Mouse (Mus musculus): ENCODE results near the gene Pga5. TPM values are rescaled to one million over a fixed set of nuclear protein-coding genes. Genes with fewer than 3 reads are reported as not detected.

The Pga5 gene
- total RNA-seq, 2 experiments from 2014 or later, result not detected

GRCm38 (mm10) chr19:10673275-10673674 lies 4.6 kb downstream of the Pga5 start:
- DNase-seq, result no peak
- intact Hi-C loops (cut with DNase I), result no loop called here

- intact Hi-C loops (cut with DNase I), result no loop called here
- no peak for DNase-seq
Observed at GRCm38 (mm10) chr19:10671854-10672417, 5.9 kb downstream of the Pga5 start.

DNA sequence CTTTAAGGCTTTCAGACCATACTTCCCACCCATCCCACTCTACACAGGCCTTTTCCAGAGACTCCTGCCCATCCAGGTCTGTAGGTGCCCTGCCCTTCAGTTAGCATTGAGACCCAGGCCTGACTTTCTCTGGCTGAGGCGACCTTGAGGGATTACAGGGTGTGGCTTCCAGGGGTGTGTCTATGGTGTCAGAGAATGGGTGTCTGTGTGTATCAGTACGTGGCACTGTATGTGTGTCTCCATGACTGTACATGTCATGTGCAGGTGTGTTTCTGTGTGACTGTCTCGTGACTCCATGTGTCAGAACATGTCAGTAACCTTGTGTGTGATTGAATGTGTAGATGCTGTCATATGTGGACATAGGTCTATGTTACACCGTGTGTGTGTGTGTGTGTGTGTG lies 6.6 kb downstream of the Pga5 start:
- DNase-seq, result no peak
- intact Hi-C loops (cut with DNase I), result no loop called here

- DNase-seq, result peak; percentile 49 to 59
- intact Hi-C loops (cut with DNase I), result loop anchor here (5.0 kb wide), 1 partner anchor 42 kb away; no protein-coding TSS in a partner anchor
Observed at GRCm38 (mm10) chr19:10665499-10665898, 12.4 kb downstream of the Pga5 start.

DNA sequence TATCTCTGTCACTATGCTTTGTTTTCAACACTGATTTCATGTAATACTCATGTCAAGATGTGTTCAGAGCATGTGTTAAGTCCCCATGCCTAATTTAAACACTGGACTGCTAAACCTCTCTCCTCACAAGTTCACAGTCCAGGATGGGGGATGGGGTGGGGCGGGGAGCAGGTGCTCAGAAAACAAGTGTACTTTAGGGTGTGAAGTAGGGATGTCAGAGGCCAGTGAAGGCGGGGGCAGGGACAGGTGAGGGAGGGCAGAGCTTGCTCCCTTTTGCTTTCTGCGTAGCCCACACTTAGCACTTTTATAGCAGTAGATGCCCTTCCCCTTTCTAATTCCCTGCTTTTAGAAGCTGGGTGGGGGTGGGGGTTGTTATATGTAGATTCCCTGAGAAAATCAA lies 12.8 kb downstream of the Pga5 start:
- DNase-seq, result no peak
- intact Hi-C loops (cut with DNase I), result loop anchor here (5.0 kb wide), 1 partner anchor 42 kb away; no protein-coding TSS in a partner anchor

DNA sequence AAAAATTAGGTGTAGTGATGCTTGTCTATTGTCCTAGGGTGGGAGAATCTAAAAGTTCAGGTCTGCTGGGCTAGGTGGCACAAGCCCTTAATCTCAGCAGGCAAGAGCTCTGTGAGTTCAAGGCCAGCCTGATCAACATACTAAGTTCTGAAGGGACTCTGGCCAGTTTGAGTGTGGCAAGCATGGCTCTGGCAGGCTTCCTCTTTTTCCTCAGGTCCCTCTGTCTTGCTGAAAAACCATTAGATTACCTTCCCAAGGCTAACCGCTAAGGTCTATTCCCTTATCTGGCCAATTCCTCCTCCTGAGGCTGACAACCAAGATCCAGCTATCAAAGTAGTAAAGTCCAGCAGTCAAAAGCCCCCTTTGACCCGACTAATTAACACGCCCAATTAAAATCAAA lies 15.2 kb downstream of the Pga5 start:
- DNase-seq, result no peak
- intact Hi-C loops (cut with DNase I), result no loop called here

DNA sequence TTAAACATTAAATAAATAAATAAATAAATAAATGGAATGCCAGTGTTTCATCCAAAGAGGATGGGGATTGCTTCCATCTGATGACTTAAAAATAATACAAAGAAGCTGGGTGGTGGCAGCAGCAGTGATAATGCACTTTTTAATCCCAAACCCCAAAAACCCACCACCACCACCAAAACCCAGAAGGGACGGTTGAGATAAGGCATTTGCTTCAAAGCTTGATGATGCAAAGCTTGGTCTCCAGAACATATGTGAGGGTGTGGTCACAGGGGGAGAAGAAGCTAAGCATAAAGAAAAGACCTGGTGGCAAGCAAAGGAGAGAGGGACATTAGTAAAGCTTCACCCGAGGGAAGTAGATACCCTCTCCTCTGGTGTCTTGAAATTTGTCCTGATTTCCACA lies 16.0 kb downstream of the Pga5 start:
- intact Hi-C loops (cut with DNase I), result no loop called here
- no peak for DNase-seq

- intact Hi-C loops (cut with DNase I), result no loop called here
- DNase-seq, result no peak
Observed at GRCm38 (mm10) chr19:10661373-10661772, 16.5 kb downstream of the Pga5 start.

GRCm38 (mm10) chr19:10658406-10658805 lies 19.5 kb downstream of the Pga5 start:
- no peak for DNase-seq
- intact Hi-C loops (cut with DNase I), result no loop called here

GRCm38 (mm10) chr19:10657742-10658141 lies 20.1 kb downstream of the Pga5 start:
- DNase-seq, result no peak
- intact Hi-C loops (cut with DNase I), result no loop called here

DNA sequence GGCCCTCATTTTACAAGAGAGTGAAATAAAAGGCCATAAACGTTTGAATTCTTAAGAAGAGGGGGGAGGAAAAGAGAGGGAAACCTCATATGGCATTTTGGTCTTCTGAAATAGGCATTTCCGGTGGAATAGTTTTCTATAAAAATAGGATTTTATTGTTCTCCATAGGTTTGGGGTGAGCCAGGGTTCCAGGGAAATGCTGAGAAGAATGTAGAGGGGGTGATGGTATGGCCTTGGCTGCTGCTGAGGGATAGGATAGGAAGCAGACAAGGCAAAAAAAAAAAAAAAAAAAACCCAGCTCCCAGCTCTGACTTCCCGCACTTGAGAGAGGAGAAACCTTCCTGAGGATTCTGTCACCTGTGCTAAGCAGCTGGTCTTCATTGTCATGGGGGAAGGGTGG lies 21.8 kb downstream of the Pga5 start:
- no peak for DNase-seq
- intact Hi-C loops (cut with DNase I), result no loop called here

GRCm38 (mm10) chr19:10648156-10648555 lies 29.7 kb downstream of the Pga5 start:
- intact Hi-C loops (cut with DNase I), result no loop called here
- DNase-seq, result no peak

DNA sequence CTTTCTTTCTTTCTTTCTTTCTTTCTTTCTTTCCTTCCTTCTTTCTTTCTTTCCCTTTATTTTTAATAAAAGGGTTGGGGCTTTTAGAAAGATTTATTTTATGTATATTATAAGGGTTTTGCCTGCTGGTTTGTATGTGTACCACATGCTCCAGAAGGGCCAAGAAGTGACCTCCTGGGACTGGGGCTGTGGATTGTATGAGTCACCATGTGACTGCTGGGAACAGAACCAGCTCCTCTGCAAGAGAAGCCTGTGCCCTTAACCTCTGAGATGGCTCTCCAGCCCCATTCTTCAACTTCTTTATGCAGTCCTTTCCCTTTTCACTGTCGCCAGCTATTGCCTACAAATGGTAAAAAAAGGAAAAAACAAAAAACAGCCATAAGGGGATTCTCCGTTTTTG lies 32.3 kb downstream of the Pga5 start:
- intact Hi-C loops (cut with DNase I), result no loop called here
- no peak for DNase-seq

DNA sequence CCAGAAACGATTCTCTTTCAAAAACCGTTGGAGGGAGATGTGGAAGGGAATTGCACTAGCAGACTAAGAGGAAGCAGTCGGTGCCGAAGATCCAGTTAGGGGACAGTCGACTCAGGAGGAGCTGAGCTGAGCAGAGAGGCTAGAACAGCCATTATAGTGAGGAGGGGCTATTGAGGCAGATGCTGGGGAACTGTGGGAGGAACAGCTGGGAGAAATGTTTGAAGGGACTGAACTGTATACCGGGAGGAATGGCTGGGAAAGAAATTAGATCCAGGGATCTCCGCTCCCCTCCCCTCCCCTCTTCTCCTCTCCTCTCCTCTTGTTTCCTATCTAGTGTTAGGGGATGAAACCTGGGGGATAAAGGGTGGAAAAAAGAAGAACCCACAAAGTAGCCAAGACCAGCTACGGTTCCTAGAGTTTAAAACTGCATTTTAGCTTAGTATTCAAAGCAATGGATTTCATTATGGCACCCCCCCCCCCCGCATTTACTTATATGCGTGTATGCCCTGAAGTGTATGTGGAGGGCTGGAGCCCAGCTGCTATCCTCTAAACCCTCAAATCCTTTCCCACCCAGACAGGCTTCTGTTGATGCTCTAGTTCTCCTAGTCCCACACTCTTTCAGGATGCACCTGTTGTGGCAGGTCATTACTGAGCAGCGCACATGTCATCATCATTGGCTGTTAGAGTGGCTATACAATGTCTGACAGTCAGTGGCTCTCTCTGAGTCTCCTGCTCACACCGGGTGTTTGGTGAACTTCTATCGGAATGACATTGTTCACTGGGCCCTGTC lies 37.1 kb downstream of the Pga5 start:
- no peak for DNase-seq
- intact Hi-C loops (cut with DNase I), result no loop called here

DNA sequence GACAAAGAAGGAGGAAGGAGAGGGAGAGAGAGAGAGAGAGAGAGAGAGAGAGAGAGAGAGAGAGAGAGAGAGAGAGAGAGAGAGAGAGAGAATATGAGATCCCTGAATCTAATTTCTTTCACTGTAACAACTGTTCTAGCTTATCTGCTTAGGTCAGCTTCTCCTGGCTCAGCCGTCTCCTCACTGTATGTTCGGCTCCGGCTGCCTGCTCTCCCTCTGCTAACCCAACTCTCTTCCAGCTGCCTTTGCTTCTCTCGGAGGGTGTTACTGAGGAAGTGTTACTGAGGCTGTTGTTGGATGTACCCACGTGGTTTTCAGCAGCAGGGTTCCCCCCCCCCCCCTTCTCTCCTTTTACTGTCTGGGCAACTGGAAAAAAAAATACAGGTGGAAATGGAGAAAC lies 37.8 kb downstream of the Pga5 start:
- intact Hi-C loops (cut with DNase I), result no loop called here
- no peak for DNase-seq

GRCm38 (mm10) chr19:10637840-10638239 lies 40.0 kb downstream of the Pga5 start:
- intact Hi-C loops (cut with DNase I), result no loop called here
- DNase-seq, result no peak

DNA sequence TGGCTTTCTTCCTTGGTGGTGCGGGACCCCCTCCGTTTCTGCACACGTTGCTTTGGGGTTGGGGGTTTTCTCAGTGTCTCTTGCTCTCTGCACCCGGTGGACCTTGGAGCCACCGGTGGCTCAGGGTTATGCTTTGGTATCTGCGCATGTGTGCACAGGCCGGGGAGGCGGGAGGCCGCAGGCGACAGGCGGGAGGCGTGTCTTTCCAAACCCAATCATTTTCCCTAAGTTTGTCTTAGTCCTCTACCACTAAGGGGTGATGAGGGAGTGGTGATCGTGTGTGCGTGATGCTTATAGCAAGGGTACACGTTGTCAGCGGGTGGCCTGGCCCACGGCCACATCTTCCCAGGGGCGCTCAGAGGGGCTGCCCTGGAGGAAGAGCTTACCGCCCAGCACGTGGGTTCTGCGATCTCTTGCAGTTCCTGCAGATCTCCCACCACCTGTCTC lies 43.0 kb downstream of the Pga5 start:
- DNase-seq, result peak in 1 of 2 experiments; percentile 28
- intact Hi-C loops (cut with DNase I), result no loop called here

DNA sequence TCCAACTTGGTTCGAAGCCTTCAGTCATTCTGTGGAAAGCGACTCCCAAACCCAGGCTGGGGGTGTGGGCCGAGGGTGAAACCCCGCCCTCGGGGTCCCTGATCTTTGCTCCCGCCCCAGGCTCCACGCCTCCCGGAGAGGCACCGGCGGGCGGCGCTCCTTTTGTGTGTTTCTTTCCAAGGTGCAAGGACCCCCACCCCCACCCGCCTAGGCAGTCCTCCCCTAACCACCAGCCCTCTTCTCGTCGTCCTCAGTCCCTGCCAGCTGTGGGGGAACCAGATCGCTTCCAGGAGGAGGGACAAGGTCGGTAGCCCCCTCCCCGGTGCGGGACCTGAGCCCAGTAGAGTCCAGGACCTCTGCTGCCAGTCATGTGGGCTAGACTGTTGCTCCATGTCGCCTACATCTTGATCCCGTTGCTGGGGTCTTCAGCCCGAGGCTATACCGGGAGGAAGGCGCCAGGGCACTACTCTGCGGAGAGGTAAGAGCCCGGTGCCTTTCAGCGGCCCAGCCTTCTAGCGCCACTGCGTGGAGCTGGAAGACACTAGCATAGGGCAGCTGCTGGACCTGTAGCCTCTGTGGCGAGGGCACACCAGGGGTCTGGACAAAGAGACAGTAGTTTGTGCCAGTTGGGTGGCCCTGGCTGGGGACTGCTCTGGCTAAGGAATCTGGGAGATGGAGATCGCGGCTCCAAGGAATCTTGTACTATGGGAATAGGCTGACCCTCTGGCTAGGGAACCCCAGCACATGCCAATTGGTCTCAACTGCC lies 43.6 kb downstream of the Pga5 start, which contains the start of gene Vwce:
TSS of gene Vwce (plus strand) at position 108 of the 766 bp plus-strand sequence.
- intact Hi-C loops (cut with DNase I), result no loop called here
- DNase-seq, result peak in 1 of 2 experiments; percentile 24
